Mouse (Mus musculus): ENCODE results near the gene Emc9.

DNA sequence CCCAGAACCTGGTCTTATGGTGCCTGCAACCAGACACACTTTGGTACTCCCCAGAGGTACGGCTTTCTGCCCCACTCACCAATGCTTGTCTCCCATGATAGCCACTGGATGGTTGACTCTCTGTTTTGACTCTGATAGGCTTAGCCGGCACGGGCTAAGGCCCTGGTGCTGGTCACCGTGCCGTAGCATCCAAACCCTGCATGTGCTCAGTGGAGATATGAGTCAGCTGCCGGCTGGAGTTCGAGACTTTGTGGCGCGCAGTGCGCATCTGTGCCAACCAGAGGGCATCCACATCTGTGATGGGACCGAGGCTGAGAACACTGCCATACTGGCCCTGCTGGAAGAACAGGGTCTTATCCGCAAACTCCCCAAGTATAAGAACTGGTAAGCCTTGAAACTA lies 42.8 kb downstream of the Emc9 start:
- TF ChIP-seq EP300 (IDR thresholded peaks at IDR 0.05; ENCODE audit: low read depth) (0 out of 2 replicates have a peak, but pooled peaks have one; percentile 28), CTCF (IDR thresholded peaks at IDR 0.05; ENCODE audit: low read depth) (peak; percentile 36; the same call in 1 of the 2 replicates)
